Mouse (Mus musculus) gastrocnemius, postnatal 10 days (tissue): ENCODE measurements around the gene Fadd. TPM values are rescaled to one million over a fixed set of nuclear protein-coding genes. Genes with fewer than 3 reads are reported as not detected.

Source experiments
- DNase-seq: peaks from one replicate; pipeline ENCODE4 v3.0.0; 2021; ENCODE audit warnings: mixed read lengths
- total RNA-seq, 2 experiments: library from RNA; stranded (reverse); gene quantifications; 2 replicates each; pipeline ENCODE4 v1.2.3; 2021

The Fadd gene
- total RNA-seq, 2 experiments from 2014 or later: 4.9 to 5.9 TPM

- no peak for DNase-seq
These were observed 4.4 kb downstream of the Fadd start for GRCm38 (mm10) chr7:144577876-144578275.

GRCm38 (mm10) chr7:144572234-144572633 lies 10.0 kb downstream of the Fadd start:
- DNase-seq: no peak

- no peak for DNase-seq
These were observed 10.7 kb downstream of the Fadd start for GRCm38 (mm10) chr7:144571598-144571997.

GRCm38 (mm10) chr7:144569428-144569827 lies 12.8 kb downstream of the Fadd start:
- DNase-seq: peak; percentile 35

- no peak for DNase-seq
These were observed 14.2 kb downstream of the Fadd start for GRCm38 (mm10) chr7:144568091-144568490.

GRCm38 (mm10) chr7:144566921-144567682 lies 15.2 kb downstream of the Fadd start:
- no peak for DNase-seq

- no peak for DNase-seq
These were observed 18.7 kb downstream of the Fadd start for GRCm38 (mm10) chr7:144563456-144564155.

- DNase-seq: no peak
These were observed 20.2 kb downstream of the Fadd start for GRCm38 (mm10) chr7:144562016-144562415.

GRCm38 (mm10) chr7:144560594-144560993 lies 21.7 kb downstream of the Fadd start:
- DNase-seq: no peak

- no peak for DNase-seq
These were observed 23.7 kb downstream of the Fadd start for GRCm38 (mm10) chr7:144558552-144558951.

GRCm38 (mm10) chr7:144554123-144554472 lies 28.2 kb downstream of the Fadd start:
- DNase-seq: no peak

- DNase-seq: peak; percentile 99
These were observed 28.8 kb downstream of the Fadd start, which contains the start of gene Ppfia1 for GRCm38 (mm10) chr7:144553237-144554122. Ppfia1 (minus strand) TSS chr7:144553729.

- DNase-seq: no peak
These were observed 30.0 kb downstream of the Fadd start for GRCm38 (mm10) chr7:144552274-144552673.

GRCm38 (mm10) chr7:144550811-144551210 lies 31.5 kb downstream of the Fadd start:
- DNase-seq: no peak

- no peak for DNase-seq
These were observed 32.2 kb downstream of the Fadd start for GRCm38 (mm10) chr7:144549904-144550566.

GRCm38 (mm10) chr7:144545231-144545630 lies 37.0 kb downstream of the Fadd start:
- peak; percentile 19 for DNase-seq

GRCm38 (mm10) chr7:144541351-144541750 lies 40.9 kb downstream of the Fadd start:
- DNase-seq: no peak

- DNase-seq: no peak
These were observed 43.1 kb downstream of the Fadd start for GRCm38 (mm10) chr7:144539146-144539545.

GRCm38 (mm10) chr7:144538030-144538644 lies 44.1 kb downstream of the Fadd start:
- DNase-seq: no peak

GRCm38 (mm10) chr7:144536367-144536766 lies 45.9 kb downstream of the Fadd start:
- DNase-seq: no peak

GRCm38 (mm10) chr7:144534773-144535172 lies 47.5 kb downstream of the Fadd start:
- no peak for DNase-seq
